Comparison of ENCODE assay signal across 8 mouse cellular contexts in the genomic region with DNA sequence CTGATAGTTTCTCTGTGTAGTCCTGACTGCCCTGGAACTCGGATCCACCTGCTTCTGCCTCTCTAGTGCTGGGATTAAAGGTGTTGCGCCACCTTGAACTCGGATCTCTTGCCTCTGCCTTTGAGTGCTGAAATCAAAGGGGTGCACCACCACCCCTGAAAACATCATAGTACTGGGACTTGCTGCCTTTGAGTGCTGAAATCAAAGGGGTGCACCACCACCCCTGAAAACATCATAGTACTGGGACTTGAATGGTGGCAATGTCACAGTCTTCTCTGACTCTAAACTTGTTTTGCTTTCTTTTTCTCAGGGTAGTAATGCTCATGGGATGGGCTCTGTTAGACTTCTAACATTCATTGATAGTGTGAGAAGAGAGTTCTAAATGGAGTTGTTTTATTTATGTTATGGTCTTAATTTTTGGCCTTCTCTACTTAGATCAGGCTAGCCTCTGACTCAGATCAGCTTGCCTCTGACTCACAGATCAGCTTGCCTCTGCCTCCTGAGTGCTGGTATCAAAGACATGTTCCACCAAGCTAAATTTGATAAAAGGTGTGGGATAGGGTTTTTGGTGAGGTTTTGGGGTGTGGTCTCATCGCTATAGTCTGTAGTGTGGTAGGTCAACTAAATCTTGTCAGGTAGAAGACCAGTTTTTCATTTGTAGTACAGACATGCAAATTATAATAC. TPM values are rescaled to one million over a fixed set of nuclear protein-coding genes. Genes with fewer than 3 reads are reported as not detected.
DNase-seq lines count a peak whose midpoint lies in the region; ATAC-seq and TF ChIP-seq lines count a peak whose summit lies in the region.

No protein-coding gene starts in this region.

- no peak for DNase-seq in kidney, postnatal 0 days (ENCODE audit: low spot score)
- DNase-seq in kidney, adult 8-10 months = no peak
- DNase-seq in urinary bladder, postnatal 14 days (ENCODE audit: low spot score) = no peak
- no peak for DNase-seq in MN1 (ENCODE audit: low spot score)
- DNase-seq in cerebellum, adult 9-11 months = no peak

- no peak overlapping the region for H3K27ac ChIP-seq in kidney, postnatal 0 days
- H3K27ac ChIP-seq in bone marrow, adult 2 months (ENCODE audit: control insufficient read depth, insufficient read depth, low read depth, low read length, poor library complexity) = no peak overlapping the region
- no peak overlapping the region for H3K27ac ChIP-seq in hindbrain, embryonic 16.5 days (ENCODE audit: low read depth, low read length)

- no peak for TF ChIP-seq CTCF in kidney, postnatal 0 days (IDR thresholded peaks at IDR 0.05; ENCODE audit: low read depth)
- no peak for TF ChIP-seq CTCF in bone marrow, adult 2 months (IDR thresholded peaks at IDR 0.05; ENCODE audit: control insufficient read depth, insufficient read depth, low read length)

- TF ChIP-seq POLR2A in bone marrow, adult 2 months (IDR thresholded peaks at IDR 0.05; ENCODE audit: borderline replicate concordance, control insufficient read depth, low read depth, low read length) = no peak
- no peak for TF ChIP-seq POLR2A in myocyte (IDR thresholded peaks at IDR 0.05; ENCODE audit: insufficient read length, low read depth)

- H3K27me3 ChIP-seq in kidney, postnatal 0 days (ENCODE audit: insufficient read depth, low read length) = no peaks in the 10 kb centered on the region
- no peaks in the 10 kb centered on the region for H3K27me3 ChIP-seq in hindbrain, embryonic 16.5 days (replicated peaks; ENCODE audit: control insufficient read depth, insufficient read depth, low read length)
- no peaks in the 10 kb centered on the region for H3K27me3 ChIP-seq in myocyte (ENCODE audit: control insufficient read depth, insufficient read depth, insufficient read length)

- peak overlapping the region; percentile 96 for H3K4me3 ChIP-seq in kidney, postnatal 0 days (replicated peaks; ENCODE audit: low read depth, low read length)
- peak overlapping the region; percentile 31 for H3K4me3 ChIP-seq in bone marrow, adult 2 months (replicated peaks; ENCODE audit: control insufficient read depth, low read depth, low read length)
- peak overlapping the region; percentile 96 for H3K4me3 ChIP-seq in hindbrain, embryonic 16.5 days (ENCODE audit: low read length)
- peak overlapping the region; percentile 89 for H3K4me3 ChIP-seq in myocyte

- 0 out of 2 replicates have a peak overlapping the region, but pooled peaks have one; percentile 5 for H3K9ac ChIP-seq in kidney, postnatal 0 days (ENCODE audit: low read depth, low read length)
- no peak overlapping the region for H3K9ac ChIP-seq in hindbrain, embryonic 16.5 days (ENCODE audit: low read depth, low read length)

- no peaks in the 10 kb centered on the region; the same call in 1 of the 2 replicates for H3K36me3 ChIP-seq in kidney, postnatal 0 days (ENCODE audit: insufficient read depth, low read length)
- no peaks in the 10 kb centered on the region; the same call in 1 of the 2 replicates for H3K36me3 ChIP-seq in hindbrain, embryonic 16.5 days (ENCODE audit: control insufficient read depth, insufficient read depth, low read length)
- H3K36me3 ChIP-seq in myocyte (ENCODE audit: control insufficient read depth, insufficient read depth) = peaks cover 16% of the 10 kb centered on the region

- H3K9me3 ChIP-seq in kidney, postnatal 0 days (replicated peaks; ENCODE audit: low read length) = no peaks in the 10 kb centered on the region
- no peaks in the 10 kb centered on the region for H3K9me3 ChIP-seq in hindbrain, embryonic 16.5 days (ENCODE audit: control insufficient read depth, low read length)

- peaks cover 5% of the 10 kb centered on the region for H3K4me1 ChIP-seq in kidney, postnatal 0 days (replicated peaks; ENCODE audit: insufficient read depth, low read length)
- peaks cover 6% of the 10 kb centered on the region for H3K4me1 ChIP-seq in bone marrow, adult 2 months (ENCODE audit: control insufficient read depth, insufficient read depth, low read length)
- peaks cover 24% of the 10 kb centered on the region for H3K4me1 ChIP-seq in hindbrain, embryonic 16.5 days (ENCODE audit: control insufficient read depth, insufficient read depth, low read depth, low read length)

- H3ac ChIP-seq in myocyte (ENCODE audit: control insufficient read depth, insufficient read length) = no peak overlapping the region

- H3K4me2 ChIP-seq in kidney, postnatal 0 days (ENCODE audit: low read length) = peak overlapping the region; percentile 76
- peak overlapping the region; percentile 80 for H3K4me2 ChIP-seq in hindbrain, embryonic 16.5 days (ENCODE audit: low read length)
- H3K4me2 ChIP-seq in myocyte (ENCODE audit: low read depth) = peak overlapping the region; percentile 95

- H3K79me2 ChIP-seq in myocyte (ENCODE audit: control insufficient read depth, insufficient read depth) = peaks cover 74% of the 10 kb centered on the region

- WGBS in kidney, postnatal 0 days = 86% methylated on average over 4 of the region's 4 CpGs
- WGBS in bone marrow, adult 2 months = 52% methylated on average over 4 of the region's 4 CpGs
- WGBS in hindbrain, embryonic 16.5 days = 90% methylated on average over 4 of the region's 4 CpGs

- no peak for ATAC-seq in kidney, postnatal 0 days (replicated peaks; ENCODE audit: low FRiP score, low read depth)
- no peak for ATAC-seq in hindbrain, embryonic 16.5 days

TF ChIP-seq in myocyte, 11 proteins besides CTCF, POLR2A, EP300 and RAD21:
- no peak for TF ChIP-seq MYOD1 (IDR thresholded peaks at IDR 0.05; ENCODE audit: control insufficient read depth in 1 of 3, insufficient read length in 2 of 3, low read depth in 2 of 3)
- no peak for TF ChIP-seq REST (IDR thresholded peaks at IDR 0.05; ENCODE audit: insufficient read depth, insufficient read length)
- TF ChIP-seq TCF3 (IDR thresholded peaks at IDR 0.05; ENCODE audit: insufficient read length, low read depth) = no peak
- no peak for TF ChIP-seq E2F4 (IDR thresholded peaks at IDR 0.05; ENCODE audit: insufficient read depth)
- no peak for TF ChIP-seq CEBPB (IDR thresholded peaks at IDR 0.05; ENCODE audit: insufficient read depth, poor library complexity, severe bottlenecking)
- no peak for TF ChIP-seq MAX (IDR thresholded peaks at IDR 0.05; ENCODE audit: low read depth)
- no peak for TF ChIP-seq MYOG (IDR thresholded peaks at IDR 0.05; ENCODE audit: control insufficient read depth in 1 of 3, insufficient read depth in 1 of 3, insufficient read length in 2 of 3, low read depth in 2 of 3)
- TF ChIP-seq TCF12 (IDR thresholded peaks at IDR 0.05; ENCODE audit: insufficient read depth, poor library complexity, severe bottlenecking) = no peak

RNA-seq across cellular contexts. Expression of a gene that starts 6.7 kb away (rescaled TPM):
- 24.4 and 25.6 TPM in 2 replicates for polyA plus RNA-seq in kidney, postnatal 0 days (2015; fragmentation: Nextera tagmentation; extraction: Ambion mirVana)
- polyA plus RNA-seq in bone marrow, adult 2 months (2011; ENCODE audit: insufficient read depth, insufficient read length, low replicate concordance, missing spikeins) = 26.0 and 35.6 TPM in 2 replicates
- polyA plus RNA-seq in hindbrain, embryonic 16.5 days (2015; fragmentation: Nextera tagmentation; extraction: Ambion mirVana) = 19.5 and 20.2 TPM in 2 replicates
- polyA plus RNA-seq in myocyte (2012; fragmentation: generic; extraction: Trizol) = 9.8 TPM

Comparison
In these comparisons a context has a peak if more than half of its experiments do, and no peak if none do; other contexts are left out.
1. H3K4me3 ChIP-seq: peak in every context shown above with its lines; median percentile 96 in kidney, postnatal 0 days; 96 in hindbrain, embryonic 16.5 days; 89 in myocyte; 31 in bone marrow, adult 2 months.